Mouse (Mus musculus) myocyte (in vitro differentiated cells): ENCODE results near the gene Dpagt1.

Source experiments
- MYOD1 ChIP-seq, 3 experiments: IDR thresholded peaks; one replicate each; pipeline ENCODE4 v1.6.1; 2011; ENCODE audit warnings: control low read depth in 2 of 3, low read depth in 2 of 3, mild to moderate bottlenecking in 2 of 3, moderate library complexity in 1 of 3; ENCODE audit not compliant: insufficient read length in 2 of 3, control insufficient read depth in 1 of 3
- POLR2A ChIP-seq: IDR thresholded peaks from one replicate; pipeline ENCODE4 v1.6.1; 2011; ENCODE audit warnings: low read depth, mild to moderate bottlenecking, control low read depth, moderate library complexity; ENCODE audit not compliant: insufficient read length
- TCF3 ChIP-seq: IDR thresholded peaks from one replicate; pipeline ENCODE4 v1.6.1; 2011; ENCODE audit warnings: low read depth, control low read depth; ENCODE audit not compliant: insufficient read length

GRCm38 (mm10) chr9:44327926-44328325 is 2.1 kb downstream of the Dpagt1 start:
- TF ChIP-seq POLR2A (no peak), MYOD1 (IDR thresholded peaks at IDR 0.05; ENCODE audit: control insufficient read depth in 1 of 3, insufficient read length in 2 of 3, low read depth in 2 of 3) (no peak), TCF3 (no peak)
